8 mouse cellular contexts compared by ENCODE assay signal in genomic region chr3:108209536-108209935, GRCm38 (mm10). TPM values are rescaled to one million over a fixed set of nuclear protein-coding genes. Genes with fewer than 3 reads are reported as not detected.
DNase-seq lines count a peak whose midpoint lies in the region; ATAC-seq and TF ChIP-seq lines count a peak whose summit lies in the region.

No protein-coding gene starts in this region.

- no peaks in the 10 kb centered on the region for H3K27me3 ChIP-seq in cerebellum, adult 2 months (ENCODE audit: control insufficient read depth, insufficient read depth, low read length)
- no peaks in the 10 kb centered on the region for H3K27me3 ChIP-seq in lung, postnatal 0 days (replicated peaks; ENCODE audit: insufficient read depth, low read length)
- H3K27me3 ChIP-seq in limb, embryonic 13.5 days = no peaks in the 10 kb centered on the region
- H3K27me3 ChIP-seq in stomach, embryonic 14.5 days (ENCODE audit: control insufficient read depth, insufficient read depth, low read length) = no peaks in the 10 kb centered on the region

- H3K4me2 ChIP-seq in lung, postnatal 0 days (replicated peaks; ENCODE audit: low read depth, low read length) = peak overlapping the region; percentile 91
- peak overlapping the region; percentile 89 for H3K4me2 ChIP-seq in limb, embryonic 13.5 days (replicated peaks)
- peak overlapping the region; percentile 92 for H3K4me2 ChIP-seq in stomach, embryonic 14.5 days (replicated peaks; ENCODE audit: low read depth, low read length)

- no peak for TF ChIP-seq POLR2A in cerebellum, adult 2 months (IDR thresholded peaks at IDR 0.05; ENCODE audit: borderline replicate concordance, insufficient read depth, low read length)

- no peak for DNase-seq in cerebellum, adult 2 months
- no peak for DNase-seq in cerebellum, postnatal 25 days
- no peak for DNase-seq in lung, postnatal 0 days (ENCODE audit: low spot score)
- DNase-seq in lung, postnatal 10 days = no peak
- no peak for DNase-seq in adrenal gland, postnatal 4 days (ENCODE audit: low spot score in 2 of 2)
- no peak for DNase-seq in adrenal gland, postnatal 25 days

- ATAC-seq in lung, postnatal 0 days = no peak
- ATAC-seq in limb, embryonic 13.5 days (ENCODE audit: low FRiP score, low read depth) = no peak
- no peak for ATAC-seq in stomach, embryonic 14.5 days (ENCODE audit: insufficient number of reproducible peaks, insufficient read depth, low FRiP score, low read depth)

- peak overlapping the region; percentile 79 for H3K4me3 ChIP-seq in cerebellum, adult 2 months (replicated peaks; ENCODE audit: insufficient read depth, low read depth, low read length)
- peak overlapping the region; percentile 73 for H3K4me3 ChIP-seq in lung, postnatal 0 days (ENCODE audit: low read depth, low read length)
- peak overlapping the region; percentile 60 for H3K4me3 ChIP-seq in limb, embryonic 13.5 days
- H3K4me3 ChIP-seq in stomach, embryonic 14.5 days (ENCODE audit: low read depth, low read length) = peak overlapping the region; percentile 59

- 0 out of 2 replicates have a peak, but pooled peaks cover 4% of the 10 kb centered on the region for H3K36me3 ChIP-seq in lung, postnatal 0 days (ENCODE audit: insufficient read depth, low read length)
- H3K36me3 ChIP-seq in limb, embryonic 13.5 days = peaks cover 37% of the 10 kb centered on the region
- H3K36me3 ChIP-seq in stomach, embryonic 14.5 days (ENCODE audit: control insufficient read depth, insufficient read depth, low read length) = peaks cover 13% of the 10 kb centered on the region

- no peaks in the 10 kb centered on the region for H3K9me3 ChIP-seq in lung, postnatal 0 days (ENCODE audit: low read length)
- H3K9me3 ChIP-seq in limb, embryonic 13.5 days = no peaks in the 10 kb centered on the region
- H3K9me3 ChIP-seq in stomach, embryonic 14.5 days (ENCODE audit: control insufficient read depth, low read depth, low read length) = no peaks in the 10 kb centered on the region

- peak overlapping the region; percentile 80 for H3K9ac ChIP-seq in lung, postnatal 0 days (replicated peaks; ENCODE audit: low read depth)
- peak overlapping the region; percentile 81 for H3K9ac ChIP-seq in limb, embryonic 13.5 days
- H3K9ac ChIP-seq in stomach, embryonic 14.5 days (replicated peaks; ENCODE audit: low read depth, low read length) = peak overlapping the region; percentile 79

- 6% methylated on average over 8 of the region's 8 CpGs for WGBS in cerebellum, adult 2 months
- WGBS in lung, postnatal 0 days = 2% methylated on average over 8 of the region's 8 CpGs
- WGBS in limb, embryonic 13.5 days = 6% methylated on average over 8 of the region's 8 CpGs
- WGBS in stomach, embryonic 14.5 days = 5% methylated on average over 8 of the region's 8 CpGs

- peaks cover 12% of the 10 kb centered on the region for H3K4me1 ChIP-seq in cerebellum, adult 2 months (ENCODE audit: control insufficient read depth, insufficient read depth, low read length)
- H3K4me1 ChIP-seq in lung, postnatal 0 days (ENCODE audit: insufficient read depth, low read depth, low read length) = peaks cover 8% of the 10 kb centered on the region; the same call in 1 of the 2 replicates
- H3K4me1 ChIP-seq in limb, embryonic 13.5 days = peaks cover 34% of the 10 kb centered on the region
- H3K4me1 ChIP-seq in stomach, embryonic 14.5 days (ENCODE audit: control insufficient read depth, insufficient read depth, low read length) = peaks cover 16% of the 10 kb centered on the region

- TF ChIP-seq CTCF in cerebellum, adult 2 months (IDR thresholded peaks at IDR 0.05; ENCODE audit: borderline replicate concordance, insufficient read depth, low read depth, low read length) = no peak
- TF ChIP-seq CTCF in lung, postnatal 0 days (IDR thresholded peaks at IDR 0.05) = no peak

- no peak overlapping the region for H3K27ac ChIP-seq in cerebellum, adult 2 months (ENCODE audit: insufficient read depth, low read length)
- H3K27ac ChIP-seq in lung, postnatal 0 days (ENCODE audit: low read length) = no peak overlapping the region
- peak overlapping the region; percentile 89 for H3K27ac ChIP-seq in limb, embryonic 13.5 days
- H3K27ac ChIP-seq in stomach, embryonic 14.5 days (ENCODE audit: low read length) = peak overlapping the region; percentile 88; the same call in 1 of the 2 replicates

- TF ChIP-seq EP300 in lung, postnatal 0 days (IDR thresholded peaks at IDR 0.05) = no peak

RNA-seq across cellular contexts. Expression of gene Atxn7l2, which starts 1.2 kb away (rescaled TPM):
- 25.9 and 26.9 TPM in 2 replicates for polyA plus RNA-seq in cerebellum, adult 2 months (2012; rRNA removed)
- 6.1 and 6.7 TPM in 2 replicates for polyA plus RNA-seq in lung, postnatal 0 days (2015; fragmentation: Nextera tagmentation; extraction: Ambion mirVana)
- polyA plus RNA-seq in limb, embryonic 13.5 days (2015; fragmentation: Nextera tagmentation; extraction: Ambion mirVana) = 25.4 and 26.7 TPM in 2 replicates
- 16.8 and 19.9 TPM in 2 replicates for polyA plus RNA-seq in stomach, embryonic 14.5 days (2014; fragmentation: Nextera tagmentation; extraction: Ambion mirVana)
- 10 to 100 TPM; 15.6 to 16.9 TPM for total RNA-seq in adrenal gland, postnatal 4 days (2021)
- total RNA-seq in adrenal gland, postnatal 25 days (2021) = 12.8 and 15.1 TPM in 2 replicates

RNA-seq across cellular contexts. Expression of gene Cyb561d1, which starts 8.5 kb away (rescaled TPM):
- 13.1 and 13.8 TPM in 2 replicates for polyA plus RNA-seq in cerebellum, adult 2 months (2012; rRNA removed)
- polyA plus RNA-seq in lung, postnatal 0 days (2015; fragmentation: Nextera tagmentation; extraction: Ambion mirVana) = 4.8 and 4.9 TPM in 2 replicates
- 1.8 and 2.1 TPM in 2 replicates for polyA plus RNA-seq in limb, embryonic 13.5 days (2015; fragmentation: Nextera tagmentation; extraction: Ambion mirVana)
- 2.7 and 2.8 TPM in 2 replicates for polyA plus RNA-seq in stomach, embryonic 14.5 days (2014; fragmentation: Nextera tagmentation; extraction: Ambion mirVana)
- total RNA-seq in adrenal gland, postnatal 4 days (2021) = 10 to 100 TPM in 1 of 2 experiments, 1 to 10 TPM in 1; 8.3 to 10.0 TPM
- total RNA-seq in adrenal gland, postnatal 25 days (2021) = 8.7 and 12.1 TPM in 2 replicates

RNA-seq across cellular contexts. Expression of gene Sypl2, which starts 16.9 kb away (rescaled TPM):
- 2.4 TPM in 2 replicates for polyA plus RNA-seq in cerebellum, adult 2 months (2012; rRNA removed)
- polyA plus RNA-seq in lung, postnatal 0 days (2015; fragmentation: Nextera tagmentation; extraction: Ambion mirVana) = not detected in 2 replicates
- 1.4 and 1.7 TPM in 2 replicates for polyA plus RNA-seq in limb, embryonic 13.5 days (2015; fragmentation: Nextera tagmentation; extraction: Ambion mirVana)
- 0.24 and 0.30 TPM in 2 replicates for polyA plus RNA-seq in stomach, embryonic 14.5 days (2014; fragmentation: Nextera tagmentation; extraction: Ambion mirVana)
- total RNA-seq in adrenal gland, postnatal 4 days (2021) = 10 to 100 TPM in 1 of 2 experiments, 1 to 10 TPM in 1; 6.7 to 12.2 TPM
- 0.15 and 0.38 TPM in 2 replicates for total RNA-seq in adrenal gland, postnatal 25 days (2021)

RNA-seq across cellular contexts. Expression of gene Amigo1, which starts 23.4 kb away (rescaled TPM):
- polyA plus RNA-seq in cerebellum, adult 2 months (2012; rRNA removed) = 50.8 and 53.5 TPM in 2 replicates
- polyA plus RNA-seq in lung, postnatal 0 days (2015; fragmentation: Nextera tagmentation; extraction: Ambion mirVana) = 4.6 TPM in 2 replicates
- polyA plus RNA-seq in limb, embryonic 13.5 days (2015; fragmentation: Nextera tagmentation; extraction: Ambion mirVana) = 4.3 and 4.4 TPM in 2 replicates
- polyA plus RNA-seq in stomach, embryonic 14.5 days (2014; fragmentation: Nextera tagmentation; extraction: Ambion mirVana) = 2.4 and 3.2 TPM in 2 replicates
- 10 to 100 TPM; 17.0 to 18.5 TPM for total RNA-seq in adrenal gland, postnatal 4 days (2021)
- total RNA-seq in adrenal gland, postnatal 25 days (2021) = 21.0 and 24.7 TPM in 2 replicates

RNA-seq across cellular contexts. Expression of gene Psma5, which starts 47.2 kb away (rescaled TPM):
- polyA plus RNA-seq in cerebellum, adult 2 months (2012; rRNA removed) = 111 and 112 TPM in 2 replicates
- 156 and 163 TPM in 2 replicates for polyA plus RNA-seq in lung, postnatal 0 days (2015; fragmentation: Nextera tagmentation; extraction: Ambion mirVana)
- polyA plus RNA-seq in limb, embryonic 13.5 days (2015; fragmentation: Nextera tagmentation; extraction: Ambion mirVana) = 318 and 331 TPM in 2 replicates
- 280 and 294 TPM in 2 replicates for polyA plus RNA-seq in stomach, embryonic 14.5 days (2014; fragmentation: Nextera tagmentation; extraction: Ambion mirVana)
- total RNA-seq in adrenal gland, postnatal 4 days (2021) = 100 to 1,000 TPM in 1 of 2 experiments, 10 to 100 TPM in 1; 99.9 to 102 TPM
- 74.3 and 95.5 TPM in 2 replicates for total RNA-seq in adrenal gland, postnatal 25 days (2021)

Comparison
In these comparisons a context has a peak if more than half of its experiments do, and no peak if none do; other contexts are left out.
1. H3K27ac ChIP-seq: peak in limb, embryonic 13.5 days (single experiment) and stomach, embryonic 14.5 days (single experiment); none in cerebellum, adult 2 months (single experiment) and lung, postnatal 0 days (single experiment).
2. Peak in every context shown above with its lines, with median percentiles within 50 percentile points of each other: H3K4me3 ChIP-seq, H3K4me2 ChIP-seq and H3K9ac ChIP-seq.